Mouse (Mus musculus) adrenal gland, adult (tissue): ENCODE results near the gene Prrg4.
"Not testable (repeated sequence)": the region's sequence is repeated elsewhere in the genome, so short reads cannot be mapped to it uniquely, and the experiment has no call there.

ENCODE experiments used
- DNase-seq, 2 experiments: peaks; one replicate each; pipeline ENCODE4 v3.0.0; 2022 to 2023; ENCODE audit warnings: low spot score in 1 of 2; ENCODE audit not compliant: inconsistent age in 2 of 2

Gene Prrg4

GRCm38 (mm10) chr2:104849276-104849990 lies at the start of gene Prrg4:
TSS of gene Prrg4 (minus strand) at chr2:104849876.
- DNase-seq: peak; percentile 90 to 94

DNA sequence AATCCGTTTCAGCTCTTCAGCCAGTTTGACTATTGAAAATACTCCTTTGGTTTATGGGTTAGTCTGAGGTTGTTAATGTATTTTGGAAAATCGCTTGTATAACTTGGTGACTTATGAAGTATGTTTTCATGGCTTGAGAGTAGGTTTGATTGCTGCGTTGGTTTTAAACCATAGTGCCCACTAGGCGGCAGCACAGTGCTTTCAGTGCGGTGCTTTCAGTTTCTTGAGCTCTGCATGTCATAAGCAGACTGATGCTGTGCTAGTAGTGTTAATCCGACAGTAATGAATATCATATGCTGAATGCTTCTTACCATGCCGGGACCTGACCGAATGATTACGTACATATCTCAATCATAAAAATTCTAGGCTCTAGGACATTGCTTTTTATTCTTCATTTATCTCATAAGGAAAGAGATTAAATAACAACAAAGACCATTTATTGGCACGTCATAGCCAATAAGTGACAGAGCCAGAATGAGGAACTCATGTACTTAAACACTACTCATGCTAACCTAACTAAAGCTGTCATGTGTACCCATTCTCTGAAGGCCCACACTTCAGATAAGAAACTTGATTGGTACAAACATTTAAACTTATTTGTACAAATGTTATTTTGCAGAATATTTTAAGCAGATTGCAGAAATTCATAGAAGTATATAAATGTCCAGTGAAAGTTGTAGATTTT lies 38.3 kb upstream of the Prrg4 start:
- peak; percentile 71 to 92 for DNase-seq

- DNase-seq: not testable (repeated sequence)
Observed at GRCm38 (mm10) chr2:104887331-104887730, 37.7 kb upstream of the Prrg4 start.

DNA sequence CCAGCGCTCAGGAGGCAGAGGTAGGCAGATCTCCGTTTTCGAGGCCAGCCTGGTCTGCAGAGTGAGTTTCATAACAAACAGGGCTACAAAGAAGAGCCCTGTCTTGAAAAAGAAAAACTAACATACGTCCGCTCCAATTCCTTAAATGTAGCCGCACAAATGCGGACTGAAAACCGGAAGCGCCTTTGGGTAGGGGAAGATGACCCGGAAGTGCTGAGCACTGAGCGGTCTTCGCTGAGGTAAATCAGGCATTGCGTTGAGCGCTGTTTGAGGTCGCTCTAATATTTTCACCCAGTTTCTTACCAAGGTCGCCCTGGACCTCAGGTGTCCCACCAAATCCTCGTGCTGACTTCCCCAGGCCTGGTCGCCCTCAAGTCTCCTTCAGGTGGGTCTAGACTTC lies 36.4 kb upstream of the Prrg4 start:
- no peak for DNase-seq

- no peak for DNase-seq
Observed at GRCm38 (mm10) chr2:104878794-104879193, 29.1 kb upstream of the Prrg4 start.

GRCm38 (mm10) chr2:104869101-104869500 lies 19.4 kb upstream of the Prrg4 start:
- no peak for DNase-seq

DNA sequence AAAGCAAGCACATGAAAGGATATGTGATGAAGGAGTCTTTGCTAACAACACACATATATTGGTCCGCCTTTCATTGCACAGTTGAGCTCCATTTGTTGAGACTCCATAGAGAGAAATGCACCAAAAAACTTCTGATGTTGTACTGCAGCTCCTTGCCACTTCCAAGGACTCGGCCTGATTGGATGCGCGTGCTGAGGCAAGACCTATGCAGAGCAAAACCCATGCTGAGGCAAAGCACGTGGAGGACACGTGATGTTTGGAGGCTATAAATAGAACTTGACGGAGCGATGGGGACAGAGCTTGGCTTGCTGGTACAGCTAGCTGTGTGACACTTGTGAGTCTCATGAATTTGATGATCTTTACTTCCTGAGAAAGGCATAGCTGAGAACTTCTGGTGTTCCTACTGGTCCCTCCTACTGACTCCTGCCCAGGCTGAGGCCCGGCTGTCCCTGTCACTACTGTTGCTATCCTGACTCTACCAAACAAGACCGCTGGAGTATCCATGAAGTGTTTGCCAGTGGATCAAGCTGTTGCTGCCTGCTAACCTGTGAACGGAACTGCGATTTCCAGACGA lies 17.7 kb upstream of the Prrg4 start, which contains the start of gene Ccdc73:
Gene Ccdc73 (plus strand): TSS at position 524 of the 574 bp plus-strand sequence.
- no peak for DNase-seq

GRCm38 (mm10) chr2:104864176-104864860 lies 14.6 kb upstream of the Prrg4 start:
- DNase-seq: peak; percentile 46 to 71

- DNase-seq: no peak
Observed at GRCm38 (mm10) chr2:104860426-104860825, 10.8 kb upstream of the Prrg4 start.

- no peak for DNase-seq
Observed at GRCm38 (mm10) chr2:104859060-104859459, 9.4 kb upstream of the Prrg4 start.

DNA sequence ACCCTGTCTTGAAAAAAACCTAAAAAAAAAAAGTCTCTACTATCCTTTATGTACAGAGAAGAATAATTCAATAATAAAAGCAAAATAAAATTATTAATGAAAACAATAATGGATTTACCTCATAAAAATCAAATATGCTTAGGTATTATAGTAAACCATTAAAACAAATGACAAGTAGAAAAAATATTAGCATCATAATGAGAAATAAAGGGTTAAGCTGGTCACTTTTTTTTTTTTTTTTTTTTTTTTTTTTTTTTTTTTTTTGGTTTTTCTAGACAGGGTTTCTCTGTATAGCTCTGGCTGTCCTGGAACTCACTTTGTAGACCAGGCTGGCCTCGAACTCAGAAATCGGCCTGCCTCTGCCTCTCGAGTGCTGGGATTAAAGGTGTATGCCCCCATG lies 8.4 kb upstream of the Prrg4 start:
- DNase-seq: not testable (repeated sequence)

DNA sequence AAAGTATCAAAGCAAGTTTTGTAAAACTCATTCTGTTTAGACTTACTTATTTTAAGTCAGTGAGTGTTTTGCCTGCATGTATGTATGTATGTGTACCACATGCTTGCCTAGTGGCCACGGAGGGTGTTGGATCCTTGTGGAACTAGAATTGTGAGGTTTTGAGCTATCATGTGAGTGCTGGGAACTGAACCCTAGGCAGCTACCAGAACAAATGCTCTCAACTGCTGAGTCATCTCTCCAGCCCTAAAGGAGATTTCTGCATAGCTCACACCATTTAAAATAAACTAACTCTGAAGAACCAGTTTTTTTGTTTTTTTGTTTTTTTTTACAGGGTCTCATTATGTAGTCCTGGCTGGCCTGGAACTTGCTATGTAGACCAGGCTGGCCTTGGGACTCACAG lies 6.5 kb upstream of the Prrg4 start:
- no peak for DNase-seq

- DNase-seq: peak; percentile 38 to 78
Observed at GRCm38 (mm10) chr2:104855732-104856131, 6.1 kb upstream of the Prrg4 start.

GRCm38 (mm10) chr2:104854836-104855235 lies 5.2 kb upstream of the Prrg4 start:
- no peak for DNase-seq

GRCm38 (mm10) chr2:104852546-104852945 lies 2.9 kb upstream of the Prrg4 start:
- peak in 1 of 2 experiments; percentile 65 for DNase-seq

DNA sequence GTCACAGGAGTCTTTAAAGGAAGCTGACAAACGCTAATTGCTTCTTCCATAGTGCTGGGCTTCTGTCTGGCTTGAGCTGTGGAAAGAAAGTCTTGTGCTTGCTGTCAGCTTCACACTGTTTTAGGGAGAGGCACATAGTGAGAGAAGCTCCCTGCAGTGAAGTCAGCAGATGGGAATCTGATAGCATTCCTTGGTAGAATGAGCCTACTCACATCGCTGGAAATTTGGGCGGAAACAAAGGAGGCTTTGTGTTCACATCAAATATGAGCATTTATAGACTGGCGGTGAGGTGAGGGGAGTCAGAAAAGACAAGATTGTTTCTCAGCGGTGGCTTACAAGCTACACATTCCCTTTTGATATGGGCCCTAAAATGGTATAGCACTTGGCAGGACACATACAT lies 2.0 kb upstream of the Prrg4 start:
- DNase-seq: no peak

- no peak for DNase-seq
Observed at GRCm38 (mm10) chr2:104849991-104850359, 299 bp upstream of the Prrg4 start.

DNA sequence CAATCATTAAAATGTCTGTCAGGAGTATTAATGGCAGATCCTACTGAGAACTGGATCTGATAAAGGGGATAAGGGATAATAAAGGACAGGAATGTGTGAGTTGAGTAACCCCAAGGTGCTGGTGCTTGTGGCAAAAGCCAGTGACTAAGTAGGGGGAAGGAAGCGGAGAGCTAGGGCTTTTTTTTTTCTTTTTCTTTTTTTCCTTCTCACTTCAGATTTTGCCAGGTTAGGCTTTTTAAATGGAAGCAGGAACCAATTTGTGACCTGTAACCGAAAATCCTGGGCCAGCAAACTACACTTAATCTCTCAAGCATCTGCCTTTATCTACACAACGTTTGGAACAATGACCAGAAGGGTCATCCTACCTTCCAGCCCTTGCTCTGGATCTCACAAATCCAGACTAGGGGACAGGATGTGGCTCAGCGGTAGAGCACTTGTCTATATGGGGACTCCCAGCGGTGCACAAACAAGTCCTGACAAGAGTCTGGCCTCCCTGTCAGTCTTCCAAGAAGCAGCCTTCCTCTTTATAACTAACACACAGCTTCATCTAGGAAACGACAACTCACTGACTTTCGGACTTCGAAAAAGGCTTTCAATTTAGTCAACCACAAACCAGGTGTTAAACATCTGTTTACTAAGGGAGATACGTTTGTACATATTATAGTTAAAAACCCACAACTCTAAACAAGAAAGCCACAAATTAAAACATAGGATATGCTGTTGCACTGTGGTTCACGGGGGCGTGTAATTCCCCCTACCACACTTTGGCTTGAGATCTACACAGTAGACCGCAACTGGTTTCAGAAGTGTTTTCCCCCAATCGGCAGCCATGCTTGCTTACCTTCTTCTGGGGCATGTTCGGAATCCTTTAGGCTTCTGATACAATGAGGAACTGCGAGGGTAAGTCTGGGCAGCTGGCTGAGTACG lies 1.2 kb downstream of the Prrg4 start:
- peak in 1 of 2 experiments; percentile 38 for DNase-seq

GRCm38 (mm10) chr2:104847645-104848044 lies 2.0 kb downstream of the Prrg4 start:
- DNase-seq: peak; percentile 24 to 52

DNA sequence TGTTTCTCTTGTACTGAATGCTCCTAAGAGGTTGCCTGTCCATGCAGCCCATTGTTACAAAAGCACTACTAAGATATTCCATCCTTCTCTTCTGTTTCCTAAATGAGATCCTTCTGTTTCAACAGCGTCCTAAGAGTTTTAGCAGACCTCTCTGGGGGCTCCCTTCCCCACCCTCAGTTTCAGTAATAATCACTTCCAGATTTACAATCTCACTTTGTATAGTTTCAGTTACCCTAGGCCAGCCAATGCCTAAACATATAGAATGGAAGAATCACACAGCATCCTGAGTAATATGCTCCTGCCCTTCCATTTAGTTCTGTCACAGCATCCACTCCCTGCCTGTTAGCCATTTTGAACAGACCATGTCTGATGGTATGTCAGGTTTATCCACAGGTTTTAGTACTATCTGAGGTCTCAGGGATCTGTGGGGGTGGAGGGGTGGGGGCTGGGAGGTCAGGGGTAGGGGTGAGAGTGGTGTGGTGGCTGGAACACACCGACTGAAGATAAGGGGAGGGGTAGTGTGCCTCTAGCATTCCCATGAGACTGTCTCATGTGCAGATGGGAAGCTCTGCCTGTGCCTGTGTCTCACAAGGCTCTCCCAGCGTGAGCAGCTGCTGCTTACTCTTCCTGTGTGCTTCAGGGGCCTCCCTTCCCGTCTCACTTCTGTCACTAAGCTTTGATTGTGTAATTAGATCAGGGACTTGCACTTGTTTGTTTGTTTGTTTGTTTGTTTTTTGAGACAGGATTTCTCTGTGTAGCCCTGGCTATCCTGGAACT lies 2.9 kb downstream of the Prrg4 start:
- no peak for DNase-seq
